Mouse (Mus musculus): ENCODE data around the gene Nmt1.

DNA sequence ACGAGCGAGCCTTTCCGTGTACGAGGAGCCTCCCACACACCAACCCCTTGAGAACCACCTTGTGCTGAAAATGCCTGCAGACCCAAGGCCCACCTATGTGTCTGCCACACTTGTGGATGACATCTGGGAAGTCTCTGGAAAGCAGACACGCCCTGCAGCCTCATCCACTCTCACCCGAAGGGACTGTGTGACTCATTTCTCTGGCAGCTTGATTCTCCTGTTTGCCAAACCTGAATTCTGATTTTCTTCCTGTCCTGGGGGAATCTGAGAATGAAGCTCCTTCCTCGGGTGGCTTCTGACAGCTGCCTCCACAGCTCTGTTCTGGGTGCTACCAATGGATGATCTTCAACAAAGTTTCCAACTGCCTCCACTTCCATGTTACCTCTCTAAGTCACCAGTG is 31.6 kb upstream of the Nmt1 start:
- TF ChIP-seq CTCF (IDR thresholded peaks at IDR 0.05; ENCODE audit: low read depth) = no peak
- TF ChIP-seq EP300 (IDR thresholded peaks at IDR 0.05; ENCODE audit: low read depth) = no peak

Data from liver, embryonic 14.5 days (tissue).